Mouse (Mus musculus) liver, embryonic 14.5 days (tissue): Measurements from ENCODE around the gene Lce1h. TPM values are rescaled to one million over a fixed set of nuclear protein-coding genes. Genes with fewer than 3 reads are reported as not detected.

Experiments used
- ATAC-seq: fragments of 200-750 bp; cut with Nextera tagmentation; 2 replicates; pipeline ENCODE4 v1.8.0; 2017; ENCODE audit warnings: moderate number of reproducible peaks, mild to moderate bottlenecking, moderate library complexity; ENCODE audit not compliant: insufficient read depth
- DNase-seq, 3 experiments: peaks; one replicate each; pipeline ENCODE4 v3.0.0-alpha.2; 2012 to 2013; ENCODE audit warnings: low read depth in 3 of 3, low spot score in 3 of 3
- H3K27ac ChIP-seq: fragments of 300-500 bp; sonication (generic); 2 replicates; pipeline ENCODE4 v1.5.1; 2014; ENCODE audit warnings: moderate library complexity, mild to moderate bottlenecking, control low read depth, inconsistent platforms
- H3K27me3 ChIP-seq: fragments of 300-500 bp; sonication (generic); 2 replicates; pipeline ENCODE4 v1.6.1; 2014; ENCODE audit warnings: mild to moderate bottlenecking, low read length, moderate library complexity; ENCODE audit not compliant: control insufficient read depth, insufficient read depth
- H3K36me3 ChIP-seq: fragments of 300-500 bp; sonication (generic); replicated peaks from 2 replicates; pipeline ENCODE4 v1.6.1; 2014; ENCODE audit warnings: low read depth; ENCODE audit not compliant: control insufficient read depth, insufficient read depth
- H3K4me1 ChIP-seq, 2 experiments: fragments of 200-500 bp in 1 of 2; fragments of 300-500 bp in 1 of 2; sonication (generic) in 1 of 2; replicated peaks; 2 replicates each; pipeline ENCODE4 v1.6.1; 2012 to 2014; ENCODE audit warnings: antibody characterized with exemption in 1 of 2, inconsistent platforms in 1 of 2, low read length in 1 of 2; ENCODE audit not compliant: control insufficient read depth in 2 of 2, insufficient read depth in 2 of 2
- H3K4me2 ChIP-seq: fragments of 300-500 bp; sonication (generic); 2 replicates; pipeline ENCODE4 v1.6.1; 2014; ENCODE audit warnings: low read depth, mild to moderate bottlenecking, control low read depth, moderate library complexity
- H3K4me3 ChIP-seq, 2 experiments: fragments of 200-500 bp in 1 of 2; fragments of 300-500 bp in 1 of 2; sonication (generic) in 1 of 2; 2 replicates each; pipeline ENCODE4 v1.5.1; 2012 to 2014; ENCODE audit warnings: low read depth in 2 of 2, low read length in 2 of 2, mild to moderate bottlenecking in 2 of 2, control low read depth in 1 of 2, inconsistent platforms in 1 of 2, moderate library complexity in 1 of 2; ENCODE audit not compliant: insufficient read depth in 1 of 2
- H3K9ac ChIP-seq: fragments of 300-500 bp; sonication (generic); replicated peaks from 2 replicates; pipeline ENCODE4 v1.6.1; 2014; ENCODE audit warnings: mild to moderate bottlenecking, control low read depth, moderate library complexity
- H3K9me3 ChIP-seq: fragments of 300-500 bp; sonication (generic); 2 replicates; pipeline ENCODE4 v1.6.1; 2016; ENCODE audit warnings: low read length, mixed read lengths; ENCODE audit not compliant: control insufficient read depth
- CTCF ChIP-seq: IDR thresholded peaks from 2 replicates; pipeline ENCODE4 v1.5.1; 2016; ENCODE audit warnings: antibody characterized with exemption, low read depth, control low read depth
- EP300 ChIP-seq: IDR thresholded peaks from 2 replicates; pipeline ENCODE4 v1.6.1; 2016; ENCODE audit warnings: antibody characterized with exemption, low read depth
- WGBS: fragments of 180-500 bp; shearing (Covaris S2); extraction: QIAGEN DNeasy Blood & Tissue Kit; methylation state at CpG from one replicate; pipeline ENCODE4 v1.1.7; 2014; ENCODE audit not compliant: insufficient replicate concordance; 5-methylcytosine and 5-hydroxymethylcytosine counted together
- polyA plus RNA-seq, 2 experiments: library from polyadenylated mRNA; depleted of rRNA in 1 of 2; stranded (reverse) in 1 of 2; unstranded in 1 of 2; fragments of >200 nt; fragmentation: Nextera tagmentation in 1 of 2; extraction: Ambion mirVana in 1 of 2; gene quantifications; 2 replicates each; pipeline versions ENCODE4 v1.2.1 to v1.2.3; 2012 to 2014

Lce1h gene
- polyA plus RNA-seq (2012; rRNA removed), result not detected in 2 replicates
- polyA plus RNA-seq (2014; fragmentation: Nextera tagmentation; extraction: Ambion mirVana), result not detected in 2 replicates

- TF ChIP-seq CTCF (no peak), EP300 (no peak)
- Histone ChIP-seq H3K36me3 (no peaks in the 10 kb centered on the region), H3K27ac (no peak within 1 kb of the TSS), H3K27me3 (no peaks in the 10 kb centered on the region), H3K4me1 (no peaks in the 10 kb centered on the region), H3K4me3 (no peak within 1 kb of the TSS), H3K4me2 (no peak within 1 kb of the TSS), H3K9ac (no peak within 1 kb of the TSS), H3K9me3 (no peaks in the 10 kb centered on the region)
- DNase-seq, result no peak
- WGBS, result 89% methylated on average over 1 of the region's 1 CpGs
- ATAC-seq, result no peak
Observed at GRCm38 (mm10) chr3:92764965-92765364, at the start of gene Lce1h. Gene Lce1h, minus strand, starts transcription at chr3:92765065.

DNA sequence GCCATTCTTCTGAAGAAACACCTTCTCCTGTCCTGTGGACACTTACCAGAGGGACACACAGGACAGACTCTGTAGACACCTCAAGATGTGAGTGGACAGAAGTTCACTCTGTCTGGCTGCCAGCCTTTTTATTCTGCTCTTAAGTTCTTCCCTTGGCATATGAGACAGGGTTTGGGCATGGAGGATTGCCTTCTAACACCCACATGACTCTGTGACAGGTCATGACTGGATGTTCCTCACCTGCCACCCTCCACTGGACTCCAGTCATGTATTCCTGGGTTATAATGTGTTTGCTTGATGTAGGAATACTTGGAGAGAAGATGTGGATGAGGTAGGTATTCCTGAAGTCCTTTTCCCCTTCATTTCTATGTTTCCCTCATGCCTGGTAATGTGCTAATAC is 42.9 kb upstream of the Lce1h start, which contains the start of gene Lce1k:
Lce1k (minus strand) TSS at position 101 of the 400 bp plus-strand sequence.
- TF ChIP-seq CTCF, result no peak
- no peak for TF ChIP-seq EP300
- Histone ChIP-seq H3K27ac (no peak within 1 kb of the TSS), H3K36me3 (no peaks in the 10 kb centered on the region), H3K4me2 (no peak within 1 kb of the TSS), H3K27me3 (no peaks in the 10 kb centered on the region), H3K9me3 (no peaks in the 10 kb centered on the region), H3K4me1 (no peaks in the 10 kb centered on the region), H3K4me3 (no peak within 1 kb of the TSS), H3K9ac (no peak within 1 kb of the TSS)
- no peak for ATAC-seq
- DNase-seq, result no peak

- H3K4me3 ChIP-seq, result no peak within 1 kb of the TSS
- ATAC-seq (no peak), DNase-seq (no peak)
- H3K36me3 ChIP-seq, result no peaks in the 10 kb centered on the region
- H3K9ac ChIP-seq, result no peak within 1 kb of the TSS
- 59% methylated on average over 1 of the region's 1 CpGs for WGBS
- H3K9me3 ChIP-seq, result no peaks in the 10 kb centered on the region
- no peak within 1 kb of the TSS for H3K27ac ChIP-seq
- H3K4me1 ChIP-seq, result no peaks in the 10 kb centered on the region
- TF ChIP-seq CTCF (no peak), EP300 (no peak)
- H3K27me3 ChIP-seq, result no peaks in the 10 kb centered on the region
- H3K4me2 ChIP-seq, result no peak within 1 kb of the TSS
Observed at GRCm38 (mm10) chr3:92790414-92790813, 25.5 kb upstream of the Lce1h start, which contains the start of gene Lce1j. Gene Lce1j, minus strand, starts transcription at chr3:92790514.

- no peak within 1 kb of the TSS for H3K4me2 ChIP-seq
- no peaks in the 10 kb centered on the region for H3K9me3 ChIP-seq
- WGBS, result 25% methylated on average over 1 of the region's 1 CpGs
- ATAC-seq (no peak), DNase-seq (no peak)
- H3K27me3 ChIP-seq, result no peaks in the 10 kb centered on the region
- TF ChIP-seq CTCF (no peak), EP300 (no peak)
- no peaks in the 10 kb centered on the region for H3K4me1 ChIP-seq
- H3K27ac ChIP-seq, result no peak within 1 kb of the TSS
- H3K36me3 ChIP-seq, result no peaks in the 10 kb centered on the region
- H3K9ac ChIP-seq, result no peak within 1 kb of the TSS
- no peak within 1 kb of the TSS for H3K4me3 ChIP-seq
Observed at GRCm38 (mm10) chr3:92778799-92779198, 13.9 kb upstream of the Lce1h start, which contains the start of gene Lce1i. Gene Lce1i, minus strand, starts transcription at chr3:92778899.

GRCm38 (mm10) chr3:92771573-92771972 is 6.7 kb upstream of the Lce1h start:
- Histone ChIP-seq H3K4me3 (no peak overlapping the region), H3K27me3 (no peaks in the 10 kb centered on the region), H3K4me2 (no peak overlapping the region), H3K4me1 (no peaks in the 10 kb centered on the region), H3K27ac (no peak overlapping the region), H3K9me3 (no peaks in the 10 kb centered on the region), H3K36me3 (no peaks in the 10 kb centered on the region), H3K9ac (no peak overlapping the region)
- DNase-seq, result no peak
- WGBS, result 9% methylated on average over 3 of the region's 3 CpGs
- no peak for TF ChIP-seq CTCF
- TF ChIP-seq EP300, result no peak
- ATAC-seq, result no peak
